Mouse (Mus musculus) hematopoietic stem cell, adult 5-6 weeks (primary cell): ENCODE measurements around the gene Mapk8ip1. TPM values are rescaled to one million over a fixed set of nuclear protein-coding genes. Genes with fewer than 3 reads are reported as not detected.

Experiments used
- ATAC-seq, 2 experiments: fragments of 125-278 bp in 1 of 2; replicated peaks in 1 of 2; 2 replicates each; pipeline ENCODE4 v1.8.0; 2016 to 2017; ENCODE audit warnings: inconsistent platforms in 2 of 2, mild to moderate bottlenecking in 2 of 2, moderate number of reproducible peaks in 2 of 2, low read depth in 1 of 2, moderate TSS enrichment in 1 of 2; ENCODE audit not compliant: low FRiP score in 2 of 2, poor library complexity in 2 of 2, severe bottlenecking in 2 of 2, insufficient read depth in 1 of 2, low TSS enrichment in 1 of 2
- total RNA-seq: library from RNA; stranded (forward); fragments of 172-1452, 232-1000 nt; gene quantifications from 2 replicates; pipeline ENCODE4 v1.2.3, GENCODE M21; 2017

Gene Mapk8ip1
- total RNA-seq, 1 experiment from 2014 or later: 0.05 TPM

- no peak for ATAC-seq
Observed at GRCm38 (mm10) chr2:92430723-92431541, 29.9 kb upstream of the Mapk8ip1 start.

GRCm38 (mm10) chr2:92430089-92430488 lies 29.0 kb upstream of the Mapk8ip1 start:
- no peak for ATAC-seq

- ATAC-seq: no peak
Observed at GRCm38 (mm10) chr2:92427882-92428281, 26.8 kb upstream of the Mapk8ip1 start.

GRCm38 (mm10) chr2:92426426-92426825 lies 25.4 kb upstream of the Mapk8ip1 start:
- ATAC-seq: no peak

DNA sequence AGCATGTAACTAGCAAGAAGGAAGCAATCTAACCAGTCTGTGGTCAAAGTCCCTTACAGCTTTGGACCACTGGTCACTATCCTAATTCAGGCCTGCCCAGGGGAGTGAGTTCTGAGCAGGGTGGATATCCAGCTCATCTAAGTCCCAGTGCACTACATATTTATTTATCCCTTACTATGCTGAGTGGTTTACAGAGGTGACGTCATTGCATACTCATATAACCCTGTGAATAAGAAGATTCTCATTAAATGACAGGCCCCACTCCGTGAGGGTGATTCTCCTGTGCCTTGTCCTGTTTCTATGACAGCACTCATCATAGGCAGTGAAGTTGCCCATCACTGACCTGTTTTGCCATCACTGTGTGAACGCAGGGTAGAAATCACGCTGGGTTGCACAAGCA lies 24.3 kb upstream of the Mapk8ip1 start:
- no peak for ATAC-seq

DNA sequence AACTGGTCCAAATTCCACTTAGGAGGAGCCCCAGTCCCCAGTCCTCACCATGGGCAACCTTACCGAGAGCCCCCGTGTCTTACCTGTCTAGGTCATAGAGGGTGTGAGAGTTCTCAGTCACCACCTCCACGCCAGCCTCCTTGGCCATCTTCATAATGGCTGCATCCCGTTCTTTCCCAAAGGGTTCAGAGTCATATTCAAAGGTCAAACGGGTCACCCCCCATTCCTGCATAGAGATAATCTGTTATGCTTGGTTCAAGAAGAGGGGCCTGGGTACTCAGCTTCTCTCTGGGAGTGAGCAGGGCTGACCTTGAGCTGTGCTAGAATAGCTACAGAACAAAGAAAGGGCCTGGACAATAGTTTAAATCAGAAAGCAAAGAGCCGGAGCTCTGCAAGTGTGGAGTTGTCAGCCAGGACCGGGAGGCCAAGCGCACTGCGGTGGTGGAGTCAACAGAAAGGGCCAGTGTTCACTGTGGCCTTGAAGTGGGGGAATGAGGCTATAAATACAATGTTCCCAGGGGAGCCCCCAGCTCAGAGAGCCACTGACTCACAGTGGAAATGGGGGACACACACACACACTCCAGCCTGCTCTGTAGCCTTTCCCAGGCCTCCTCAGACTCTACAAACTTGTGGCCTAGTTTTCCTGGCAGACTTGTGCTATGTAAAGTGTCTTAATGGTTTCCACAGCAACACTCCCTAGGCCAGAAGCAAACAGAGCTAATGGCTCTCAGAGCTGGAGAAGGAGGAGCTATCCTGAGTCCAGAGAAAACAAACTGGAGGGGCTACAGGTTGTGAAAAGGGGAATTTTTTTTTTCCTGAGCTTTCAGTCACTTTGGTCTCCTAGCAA lies 23.6 kb upstream of the Mapk8ip1 start:
- no peak for ATAC-seq

DNA sequence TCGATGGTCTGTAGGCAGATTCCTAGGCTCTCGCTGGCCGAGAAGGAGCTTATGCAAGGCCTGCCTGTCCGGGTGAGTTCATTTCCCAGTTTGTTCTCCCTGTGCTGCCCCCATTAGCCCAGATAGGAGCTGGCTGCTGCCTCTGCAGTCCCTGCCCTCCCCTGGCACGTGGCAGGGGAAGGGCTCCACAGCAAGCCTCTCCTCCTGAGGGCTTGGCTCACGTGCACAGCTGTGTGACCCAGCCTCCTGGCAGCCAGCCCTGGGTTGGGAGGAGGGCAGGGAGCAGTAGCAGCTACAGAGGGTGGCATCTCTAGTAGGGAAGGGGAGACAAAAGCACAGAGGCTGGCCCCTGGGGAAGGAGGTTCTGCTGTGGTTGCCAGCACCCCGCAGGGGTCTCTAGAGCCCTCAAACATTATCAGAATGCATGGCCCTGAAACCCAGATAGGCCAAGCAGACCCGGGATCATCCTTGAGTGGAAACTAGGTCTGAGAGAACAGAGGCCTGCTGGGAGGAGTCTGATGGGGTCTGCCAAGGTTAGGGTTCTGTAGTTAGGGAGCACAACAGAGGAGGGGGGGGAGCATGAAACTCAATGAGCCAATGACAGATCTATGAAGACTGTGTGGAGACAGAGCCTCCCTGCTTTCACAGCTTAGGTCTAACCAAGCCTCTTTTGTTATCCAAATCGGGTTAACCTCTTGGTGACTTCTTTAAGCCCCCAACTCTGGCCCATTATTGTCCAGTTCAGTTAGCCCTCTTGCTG lies 22.8 kb upstream of the Mapk8ip1 start:
- ATAC-seq: peak; percentile 75 to 78

GRCm38 (mm10) chr2:92423156-92423555 lies 22.1 kb upstream of the Mapk8ip1 start:
- ATAC-seq: no peak

DNA sequence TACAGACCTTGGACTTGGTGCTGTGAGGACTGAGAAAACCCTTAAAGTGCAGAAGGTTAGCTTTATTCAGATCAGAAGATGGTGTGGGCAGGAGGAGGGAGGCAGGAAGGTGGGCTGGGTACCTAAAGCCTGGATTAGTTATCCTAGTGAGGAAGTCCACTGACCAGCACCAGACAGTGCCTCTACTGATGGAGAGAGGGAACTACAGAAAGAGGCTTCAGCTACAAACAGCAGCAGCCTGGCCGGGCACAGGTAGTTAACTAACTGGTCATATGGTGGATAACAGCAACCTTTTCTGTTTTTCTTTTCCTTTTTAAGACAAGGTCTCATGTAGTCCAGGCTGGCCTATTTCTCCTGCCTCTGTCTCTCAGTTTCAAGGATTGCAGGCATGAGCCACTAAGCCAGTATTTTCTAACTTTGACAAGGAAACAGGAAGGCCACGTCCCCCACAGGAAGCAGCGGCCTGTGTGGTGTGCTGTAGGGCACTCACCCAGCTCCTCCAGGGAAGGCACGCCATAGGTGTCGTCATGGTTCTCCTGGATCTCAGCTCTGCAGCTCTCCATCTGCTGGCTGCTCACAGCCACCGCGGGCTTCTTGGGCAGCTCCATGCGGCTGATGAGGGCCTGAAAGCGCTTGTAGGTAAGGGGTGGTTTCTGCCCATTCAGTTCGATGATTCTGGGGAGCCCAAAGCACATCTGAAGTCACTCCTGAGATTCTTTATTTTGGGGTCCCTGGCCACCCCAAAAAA lies 21.5 kb upstream of the Mapk8ip1 start:
- ATAC-seq: peak; percentile 86 to 88

- no peak for ATAC-seq
Observed at GRCm38 (mm10) chr2:92421723-92422387, 20.8 kb upstream of the Mapk8ip1 start.

DNA sequence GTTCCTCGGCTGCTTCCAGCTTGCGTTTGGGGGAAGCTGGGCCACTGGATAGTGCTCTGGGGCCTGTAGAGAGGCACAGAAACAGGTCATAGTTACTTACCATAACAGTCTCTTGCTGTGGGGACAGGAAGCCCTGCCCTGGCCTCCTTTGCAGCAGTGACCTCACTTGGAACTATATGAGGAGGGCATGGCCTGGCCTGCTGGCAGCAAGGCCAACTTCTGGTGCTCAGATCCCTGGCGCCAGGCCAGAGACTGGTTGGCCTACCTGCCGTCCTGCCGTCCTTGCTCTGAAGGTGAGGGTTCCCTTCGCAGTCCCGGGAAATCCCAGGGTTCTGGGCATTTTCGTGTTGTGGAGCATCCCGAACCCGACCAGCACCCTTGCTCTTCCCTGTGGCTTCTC lies 10.6 kb upstream of the Mapk8ip1 start:
- no peak for ATAC-seq

DNA sequence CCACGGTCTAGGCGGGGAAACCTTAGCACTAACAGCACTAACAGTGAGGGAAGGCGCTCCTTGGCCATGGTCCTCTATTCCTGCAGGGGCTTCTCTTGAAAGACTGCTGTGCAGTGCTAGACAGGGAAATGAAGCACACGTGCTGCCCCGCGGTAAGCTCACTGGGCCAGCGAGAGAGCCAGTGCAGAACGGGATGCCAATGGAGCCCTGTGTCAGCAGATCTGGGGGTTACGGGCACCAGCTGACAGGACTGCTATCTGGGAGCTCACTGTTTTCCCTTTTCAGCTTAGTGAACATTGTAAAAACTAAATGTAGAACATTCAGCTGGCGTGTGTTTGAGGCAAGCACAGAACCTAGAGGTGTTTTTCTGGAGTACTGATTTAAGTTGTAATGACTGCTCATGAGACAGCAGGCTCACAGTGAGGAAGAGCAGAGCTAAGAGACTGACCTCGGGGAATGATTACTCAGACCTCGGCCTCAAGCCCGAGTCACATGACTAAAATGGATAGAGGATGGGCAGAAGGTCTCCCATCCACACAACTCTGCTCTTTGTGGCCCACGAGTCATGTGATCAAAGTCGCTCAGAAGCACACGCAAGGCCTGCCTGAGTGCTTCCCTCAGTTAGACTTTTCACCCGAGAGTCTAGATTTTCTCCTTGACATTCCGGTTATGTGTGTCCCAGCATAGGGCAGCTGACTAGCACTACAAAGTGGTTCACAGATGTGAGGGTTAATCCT lies 7.4 kb upstream of the Mapk8ip1 start:
- ATAC-seq: no peak

GRCm38 (mm10) chr2:92405687-92406086 lies 4.6 kb upstream of the Mapk8ip1 start:
- ATAC-seq: no peak

GRCm38 (mm10) chr2:92404737-92405136 lies 3.7 kb upstream of the Mapk8ip1 start:
- ATAC-seq: no peak

- no peak for ATAC-seq
Observed at GRCm38 (mm10) chr2:92403776-92404319, 2.8 kb upstream of the Mapk8ip1 start.
